ENCODE assay signal across 8 mouse cellular contexts in genomic region chr2:27426855-27427457, GRCm38 (mm10). TPM values are rescaled to one million over a fixed set of nuclear protein-coding genes. Genes with fewer than 3 reads are reported as not detected.
A peak's percentile ranks its signal among the peaks of the same experiment; 100 is the strongest.
DNase-seq lines count a peak whose midpoint lies in the region; ATAC-seq and TF ChIP-seq lines count a peak whose summit lies in the region.

TSS of gene Vav2 (minus strand) at chr2:27427033.

- DNase-seq in MN1 (ENCODE audit: low spot score), result peak; percentile 91
- DNase-seq in cerebellum, adult 2 months, result peak; percentile 67 to 73
- peak; percentile 84 for DNase-seq in forebrain, postnatal 0 days
- DNase-seq in heart, postnatal 36 days, result peak; percentile 91 to 93
- DNase-seq in layer of hippocampus, adult 8-10 months (ENCODE audit: low spot score in 2 of 2), result peak; percentile 64
- DNase-seq in ovary, adult 18-20 months (ENCODE audit: low spot score), result peak; percentile 93
- peak; percentile 95 for DNase-seq in thymus, adult 2 months

- WGBS in cerebellum, adult 2 months, result 4% methylated on average over 56 of the region's 58 CpGs
- under 1% methylated on average over 55 of the region's 58 CpGs for WGBS in forebrain, postnatal 0 days
- WGBS in lung, embryonic 16.5 days, result 1% methylated on average over 58 of the region's 58 CpGs
- WGBS in thymus, adult 2 months, result 2% methylated on average over 58 of the region's 58 CpGs

- H3K27ac ChIP-seq in cerebellum, adult 2 months (ENCODE audit: insufficient read depth, low read length), result no peak within 1 kb of the TSS
- H3K27ac ChIP-seq in forebrain, postnatal 0 days (ENCODE audit: low read depth, low read length), result peak within 1 kb of the TSS; percentile 74
- H3K27ac ChIP-seq in lung, embryonic 16.5 days (ENCODE audit: low read length), result peak within 1 kb of the TSS; percentile 82
- H3K27ac ChIP-seq in thymus, adult 2 months (ENCODE audit: control insufficient read depth, insufficient read depth, low read length), result no peak within 1 kb of the TSS

- H3K4me1 ChIP-seq in cerebellum, adult 2 months (ENCODE audit: control insufficient read depth, insufficient read depth, low read length), result no peaks in the 10 kb centered on the region
- peaks cover 27% of the 10 kb centered on the region for H3K4me1 ChIP-seq in forebrain, postnatal 0 days (ENCODE audit: insufficient read depth)
- H3K4me1 ChIP-seq in lung, embryonic 16.5 days (replicated peaks; ENCODE audit: control insufficient read depth, insufficient read depth, low read length), result peaks cover 41% of the 10 kb centered on the region
- H3K4me1 ChIP-seq in thymus, adult 2 months (replicated peaks; ENCODE audit: control insufficient read depth, insufficient read depth, low read length), result peaks cover 36% of the 10 kb centered on the region

- no peak for TF ChIP-seq POLR2A in cerebellum, adult 2 months (IDR thresholded peaks at IDR 0.05; ENCODE audit: borderline replicate concordance, insufficient read depth, low read length)
- TF ChIP-seq POLR2A in thymus, adult 2 months (IDR thresholded peaks at IDR 0.05; ENCODE audit: control insufficient read depth, extremely low read depth, insufficient read depth, low read length, poor library complexity), result peak; percentile 58; the same call in 1 of the 2 replicates

- peak within 1 kb of the TSS; percentile 98 for H3K4me2 ChIP-seq in forebrain, postnatal 0 days (ENCODE audit: low read depth)
- peak within 1 kb of the TSS; percentile 98 for H3K4me2 ChIP-seq in lung, embryonic 16.5 days (ENCODE audit: low read depth, low read length)

- H3K9ac ChIP-seq in forebrain, postnatal 0 days, result peak within 1 kb of the TSS; percentile 77
- peak within 1 kb of the TSS; percentile 91 for H3K9ac ChIP-seq in lung, embryonic 16.5 days (ENCODE audit: low read length)

- H3K27me3 ChIP-seq in cerebellum, adult 2 months (ENCODE audit: control insufficient read depth, insufficient read depth, low read length), result no peaks in the 10 kb centered on the region
- no peaks in the 10 kb centered on the region for H3K27me3 ChIP-seq in forebrain, postnatal 0 days (ENCODE audit: insufficient read depth, low read length)
- H3K27me3 ChIP-seq in lung, embryonic 16.5 days (ENCODE audit: control insufficient read depth, insufficient read depth, low read depth, low read length), result no peaks in the 10 kb centered on the region
- H3K27me3 ChIP-seq in thymus, adult 2 months (ENCODE audit: control insufficient read depth, insufficient read depth, low read length), result no peaks in the 10 kb centered on the region

- no peaks in the 10 kb centered on the region for H3K9me3 ChIP-seq in forebrain, postnatal 0 days (ENCODE audit: low read length)
- no peaks in the 10 kb centered on the region for H3K9me3 ChIP-seq in lung, embryonic 16.5 days (ENCODE audit: control insufficient read depth, low read length)

- no peaks in the 10 kb centered on the region for H3K36me3 ChIP-seq in forebrain, postnatal 0 days (ENCODE audit: insufficient read depth)
- H3K36me3 ChIP-seq in lung, embryonic 16.5 days (ENCODE audit: control insufficient read depth, insufficient read depth, low read length), result no peaks in the 10 kb centered on the region
- no peaks in the 10 kb centered on the region for H3K36me3 ChIP-seq in thymus, adult 2 months (ENCODE audit: control insufficient read depth, insufficient read depth, low read length)

- TF ChIP-seq CTCF in cerebellum, adult 2 months (IDR thresholded peaks at IDR 0.05; ENCODE audit: borderline replicate concordance, insufficient read depth, low read depth, low read length), result no peak
- no peak for TF ChIP-seq CTCF in forebrain, postnatal 0 days (IDR thresholded peaks at IDR 0.05; ENCODE audit: low read depth)
- TF ChIP-seq CTCF in thymus, adult 2 months (IDR thresholded peaks at IDR 0.05; ENCODE audit: borderline replicate concordance, control insufficient read depth, extremely low read depth, insufficient read depth, low read length, poor library complexity), result peak; percentile 43; the same call in 1 of the 2 replicates

- ATAC-seq in forebrain, postnatal 0 days, result peak; percentile 83
- peak; percentile 94 for ATAC-seq in lung, embryonic 16.5 days (ENCODE audit: low read depth)

- peak within 1 kb of the TSS; percentile 52 for H3K4me3 ChIP-seq in cerebellum, adult 2 months (replicated peaks; ENCODE audit: insufficient read depth, low read depth, low read length)
- peak within 1 kb of the TSS; percentile 86 for H3K4me3 ChIP-seq in forebrain, postnatal 0 days (ENCODE audit: low read depth, low read length)
- peak within 1 kb of the TSS; percentile 93 for H3K4me3 ChIP-seq in lung, embryonic 16.5 days (ENCODE audit: low read length)
- peak within 1 kb of the TSS; percentile 68 for H3K4me3 ChIP-seq in thymus, adult 2 months (ENCODE audit: control insufficient read depth, insufficient read depth, low read length)

- intact Hi-C loops in heart, postnatal 36 days (cut with DNase I), result no loop called here

RNA-seq across cellular contexts. Expression of gene Vav2, which starts in this region (rescaled TPM):
- polyA plus RNA-seq in cerebellum, adult 2 months (2012; rRNA removed), result 14.7 and 16.1 TPM in 2 replicates
- 39.3 and 39.6 TPM in 2 replicates for total RNA-seq in forebrain, postnatal 0 days (2014; rRNA removed)
- 4.9 and 7.1 TPM in 2 replicates for polyA plus RNA-seq in forebrain, postnatal 0 days (2015; fragmentation: Nextera tagmentation; extraction: Ambion mirVana)
- total RNA-seq in heart, postnatal 36 days (2021), result 10 to 100 TPM; 14.0 to 14.4 TPM
- total RNA-seq in layer of hippocampus, adult 8-10 months (2022), result 10 to 100 TPM in 3 of 4 experiments, 1 to 10 TPM in 1; 9.1 to 12.9 (median 11.8) TPM
- 8.6 and 8.7 TPM in 2 replicates for polyA plus RNA-seq in lung, embryonic 16.5 days (2015; fragmentation: Nextera tagmentation; extraction: Ambion mirVana)
- 48.0 and 50.4 TPM in 2 replicates for polyA plus RNA-seq in thymus, adult 2 months (2012; rRNA removed)

Comparison
In these comparisons a context has a peak if more than half of its experiments do, and no peak if none do; other contexts are left out.
1. H3K27ac ChIP-seq: peak in forebrain, postnatal 0 days (single experiment) and lung, embryonic 16.5 days (single experiment); none in cerebellum, adult 2 months (single experiment) and thymus, adult 2 months (single experiment).
2. Peak in every context shown above with its lines, with median percentiles within 50 percentile points of each other: DNase-seq and H3K4me3 ChIP-seq.